Mouse (Mus musculus) ES-CJ7 (cell line): Measurements from ENCODE around the gene 1700029P11Rik.

Source experiments
- DNase-seq: peaks from one replicate; pipeline ENCODE4 v3.0.0; 2011; ENCODE audit warnings: low read depth, low spot score

1700029P11Rik gene

DNA sequence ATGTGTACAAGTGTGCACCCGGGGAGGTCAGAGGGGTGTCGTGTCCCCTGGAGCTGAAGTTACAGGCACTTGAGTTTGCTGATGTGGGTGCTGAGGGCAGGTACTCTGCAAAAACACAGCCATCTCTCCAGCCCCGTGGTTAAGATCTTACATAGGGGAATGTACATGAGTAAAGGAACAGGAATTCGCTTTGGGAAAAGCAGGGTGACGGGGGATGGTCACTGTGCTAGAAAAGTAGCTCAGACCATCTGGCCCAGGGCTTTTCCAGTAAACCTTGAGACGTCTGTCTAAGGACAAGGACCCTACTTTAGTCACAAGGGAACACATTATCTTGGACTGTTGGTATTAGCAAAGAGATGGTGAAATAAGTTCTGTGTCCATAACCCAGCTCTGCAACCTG, 31.6 kb downstream of the 1700029P11Rik start:
- no peak for DNase-seq

DNA sequence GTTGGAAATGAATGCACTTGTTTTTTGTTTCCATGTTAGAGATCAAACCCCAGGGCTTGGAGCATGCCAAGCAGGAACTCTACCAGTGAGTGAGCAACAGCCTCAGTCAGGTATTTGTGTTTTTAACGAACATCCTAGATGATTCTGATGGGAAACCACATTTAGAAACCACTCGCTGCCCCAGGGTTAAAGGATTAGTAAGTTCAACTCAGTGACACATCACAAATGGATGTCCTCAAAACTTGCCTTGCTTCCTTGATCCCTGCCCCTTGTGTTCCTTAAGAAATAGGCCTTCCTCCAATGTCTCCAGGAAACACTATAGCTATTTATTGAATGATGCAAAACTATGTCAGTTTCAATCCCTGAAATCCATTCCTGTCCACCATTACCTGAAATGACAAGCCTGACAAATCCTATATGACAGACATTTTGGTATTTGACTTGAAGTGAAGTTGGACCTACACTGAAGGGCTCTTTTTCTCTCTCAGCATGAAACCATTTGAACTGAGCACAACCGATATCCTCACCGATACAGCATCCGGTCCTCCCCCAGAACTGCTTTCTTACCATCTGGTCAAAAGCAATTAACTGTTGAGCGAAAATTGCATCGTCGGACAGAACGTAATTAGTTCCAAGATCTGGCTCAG, 34.5 kb downstream of the 1700029P11Rik start:
- DNase-seq, result no peak

DNA sequence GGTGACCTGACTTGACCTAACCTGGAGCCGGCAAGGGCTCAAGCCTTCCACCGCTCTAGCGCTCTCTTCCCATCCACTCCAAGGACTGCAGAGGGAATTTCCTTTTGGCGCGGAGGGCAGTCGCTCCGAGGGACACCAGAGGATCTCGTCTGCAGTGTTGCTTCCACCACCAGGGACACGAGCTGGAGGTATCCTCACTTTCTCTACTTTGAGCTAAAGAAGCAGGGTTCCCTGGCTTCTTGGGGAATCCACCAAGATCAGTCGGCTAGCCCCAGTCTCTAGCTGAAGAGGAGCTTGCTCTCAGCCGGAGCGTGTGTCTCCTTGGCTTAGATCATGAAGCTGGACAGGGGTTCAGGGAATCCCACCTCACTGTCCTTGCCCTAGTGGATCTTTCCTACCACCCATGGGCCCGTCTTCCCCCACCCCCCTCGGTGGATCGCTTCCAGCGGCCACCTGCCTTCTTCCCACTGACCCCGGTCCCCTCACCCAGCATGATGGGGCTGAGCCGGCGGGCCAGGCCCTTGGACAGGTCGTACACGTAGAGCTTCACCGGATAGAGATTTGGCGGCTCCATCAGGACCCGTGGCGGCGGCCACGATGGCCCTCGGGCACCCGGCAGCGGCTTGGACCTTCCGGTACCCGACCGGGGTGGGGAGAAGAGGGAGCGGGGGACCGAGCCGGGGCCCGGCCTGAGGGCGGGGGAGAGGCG, 35.2 kb downstream of the 1700029P11Rik start:
- peak; percentile 23 for DNase-seq

DNA sequence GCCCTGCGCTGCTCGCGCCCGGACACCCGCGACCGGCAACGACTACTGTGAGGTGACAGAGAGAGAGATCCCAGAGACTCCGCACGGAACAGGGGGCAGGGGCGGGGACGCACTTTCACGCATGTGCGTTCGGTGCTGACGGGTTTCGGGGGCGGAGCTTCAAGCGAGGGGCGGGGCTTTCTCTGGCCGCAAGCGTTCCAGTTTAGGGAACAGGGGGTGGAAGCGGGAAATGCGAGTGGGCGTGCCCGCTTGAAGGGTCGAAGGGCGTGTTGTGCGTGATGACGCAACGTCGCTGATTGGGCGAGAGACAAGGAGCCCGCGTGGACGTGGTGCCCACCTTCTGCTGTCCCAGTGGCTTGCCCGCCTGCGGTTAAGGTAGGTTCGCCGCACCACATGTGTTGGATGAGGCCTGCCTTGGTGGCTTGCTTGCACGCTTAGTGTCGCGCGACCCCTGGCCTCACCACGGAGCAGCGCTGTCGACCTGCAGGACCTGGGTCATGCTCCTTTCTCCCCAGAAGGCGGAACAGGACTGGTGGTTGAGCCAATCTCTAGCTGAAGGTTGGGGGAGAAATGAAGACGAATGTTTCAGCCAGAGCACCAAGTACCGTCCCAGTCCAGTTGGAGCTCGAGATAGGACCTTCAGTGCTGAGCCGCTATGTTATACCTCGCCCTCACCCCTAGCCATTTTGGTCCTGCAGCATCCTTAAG, 35.9 kb downstream of the 1700029P11Rik start:
- DNase-seq, result peak; percentile 99

DNA sequence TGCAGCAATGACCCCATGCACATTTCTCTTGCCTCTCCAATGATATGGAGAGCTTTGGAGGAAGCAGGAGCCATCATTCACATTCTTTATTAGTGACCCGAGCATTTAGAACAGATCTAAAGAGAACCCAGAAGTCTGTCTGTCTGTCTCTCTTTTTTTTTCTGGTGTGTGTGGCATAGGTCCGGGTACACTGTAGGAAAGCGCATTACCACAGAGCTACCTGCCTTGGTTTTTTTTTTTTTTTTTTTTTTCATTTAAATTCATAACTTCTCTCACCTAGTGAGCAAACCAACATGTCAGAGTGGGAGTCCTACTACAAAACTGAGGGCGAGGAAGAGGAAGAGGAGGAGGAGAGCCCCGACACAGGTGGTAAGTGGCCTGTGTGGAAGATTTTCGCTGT, 36.5 kb downstream of the 1700029P11Rik start:
- DNase-seq, result no peak

DNA sequence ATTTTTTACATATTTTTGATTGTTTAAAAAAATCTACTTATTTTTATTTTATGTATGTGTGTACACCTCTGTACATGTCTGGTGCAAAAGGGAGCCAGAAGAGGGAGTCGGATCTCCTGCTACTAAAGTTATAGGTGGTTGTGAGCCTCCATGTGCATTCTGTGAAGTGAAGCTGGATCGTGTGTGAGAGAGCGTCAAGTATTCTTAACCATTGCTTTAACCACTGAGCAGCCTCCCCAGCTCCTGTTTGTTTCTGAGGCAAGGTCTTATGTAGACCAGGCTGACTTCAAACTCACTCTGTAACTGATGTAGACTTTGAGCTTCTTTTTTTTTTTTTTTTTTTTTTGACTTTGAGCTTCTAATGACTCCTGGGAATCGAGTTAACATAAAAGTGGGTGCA, 37.1 kb downstream of the 1700029P11Rik start:
- DNase-seq, result no peak

DNA sequence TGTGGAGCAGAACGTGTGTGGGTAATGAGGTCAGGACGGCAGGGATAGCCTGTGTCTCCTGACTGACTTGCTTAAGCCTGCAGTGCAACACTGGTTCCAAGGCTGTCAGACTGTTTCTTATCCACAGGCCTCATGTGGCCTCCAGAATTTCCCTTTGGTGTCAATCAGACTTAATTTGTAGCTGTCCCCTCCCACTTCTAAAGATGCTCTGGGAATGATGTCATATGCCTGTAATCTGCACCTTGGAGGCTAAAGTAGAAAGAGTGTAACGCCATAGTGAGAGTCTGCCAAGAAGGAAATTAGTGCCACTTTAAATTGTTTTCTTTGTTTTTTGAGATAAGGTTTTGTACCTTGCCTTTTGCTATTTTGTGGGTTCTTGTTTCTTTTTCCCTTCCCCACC, 38.9 kb downstream of the 1700029P11Rik start:
- no peak for DNase-seq

DNA sequence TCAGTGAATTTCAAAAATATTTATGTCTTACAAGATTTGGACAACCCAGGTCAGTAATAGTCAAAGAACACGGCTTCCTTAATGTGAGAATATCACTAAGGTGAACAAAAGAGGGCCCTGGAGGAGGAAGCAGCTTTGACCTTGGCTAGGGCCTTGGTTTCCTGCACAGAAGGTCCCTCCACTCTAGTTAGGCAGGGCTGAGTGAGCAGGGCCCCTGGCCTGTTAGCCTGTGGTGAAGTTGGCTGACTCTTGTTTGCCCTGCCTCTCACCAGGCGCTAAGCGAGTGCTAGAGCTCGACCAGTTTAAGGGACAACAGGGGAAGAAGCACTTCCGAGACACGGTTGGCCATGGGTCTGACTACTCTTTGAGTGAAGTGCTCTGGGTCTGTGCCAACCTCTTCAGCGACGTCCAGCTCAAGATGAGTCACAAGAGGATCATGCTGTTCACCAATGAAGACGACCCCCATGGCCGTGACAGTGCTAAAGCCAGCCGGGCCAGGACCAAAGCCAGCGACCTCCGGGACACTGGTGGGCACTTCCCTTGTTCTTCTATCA, 42.3 kb downstream of the 1700029P11Rik start:
- no peak for DNase-seq

DNA sequence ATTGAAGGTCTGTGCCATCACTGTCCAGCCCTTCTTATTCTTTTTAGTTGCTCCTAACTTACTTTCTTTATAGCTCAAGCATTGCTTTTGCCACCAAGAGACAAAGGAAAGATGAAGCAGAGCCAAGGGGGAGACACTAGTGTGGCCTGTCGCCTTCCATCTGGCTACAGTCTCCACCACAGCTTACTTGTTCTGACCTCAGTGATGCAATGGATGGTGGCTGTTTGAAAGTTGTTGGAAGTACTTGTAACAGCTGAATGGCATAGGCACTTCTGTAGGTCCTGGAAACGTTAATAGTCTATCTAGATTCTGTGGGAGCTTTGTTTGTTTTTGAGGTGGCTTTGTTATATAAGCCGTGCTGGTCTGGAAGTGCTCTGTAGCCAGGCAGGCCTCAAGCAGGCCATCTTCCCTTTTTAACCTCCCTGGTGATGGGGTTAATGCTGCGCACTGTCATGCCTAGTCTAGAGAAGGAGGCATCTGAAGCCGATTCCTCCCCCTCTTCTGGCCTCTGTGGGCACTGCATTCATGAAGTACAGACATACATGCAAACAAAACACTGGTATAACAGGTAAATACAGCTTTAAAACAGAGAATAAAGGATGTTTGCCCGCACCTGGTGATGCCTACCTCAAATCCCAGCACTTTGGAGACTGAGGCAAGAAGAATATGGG, 43.8 kb downstream of the 1700029P11Rik start:
- DNase-seq, result no peak

DNA sequence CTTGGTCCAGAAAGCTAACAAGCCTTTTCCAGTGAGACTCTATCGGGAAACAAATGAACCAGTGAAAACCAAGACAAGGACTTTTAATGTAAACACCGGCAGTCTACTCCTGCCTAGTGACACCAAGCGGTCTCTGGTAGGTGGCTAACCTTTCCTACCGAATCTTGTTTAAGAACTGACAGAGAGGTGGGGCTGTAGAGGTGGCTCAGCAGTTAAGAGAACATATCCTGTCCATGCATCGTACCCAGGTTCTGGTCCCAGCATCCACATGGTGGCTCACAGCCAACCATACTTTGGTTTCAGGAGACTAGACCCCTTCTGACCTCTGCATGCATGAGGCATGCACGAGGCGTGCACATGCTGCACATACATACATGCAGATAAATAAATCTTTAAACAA, 46.9 kb downstream of the 1700029P11Rik start:
- no peak for DNase-seq

DNA sequence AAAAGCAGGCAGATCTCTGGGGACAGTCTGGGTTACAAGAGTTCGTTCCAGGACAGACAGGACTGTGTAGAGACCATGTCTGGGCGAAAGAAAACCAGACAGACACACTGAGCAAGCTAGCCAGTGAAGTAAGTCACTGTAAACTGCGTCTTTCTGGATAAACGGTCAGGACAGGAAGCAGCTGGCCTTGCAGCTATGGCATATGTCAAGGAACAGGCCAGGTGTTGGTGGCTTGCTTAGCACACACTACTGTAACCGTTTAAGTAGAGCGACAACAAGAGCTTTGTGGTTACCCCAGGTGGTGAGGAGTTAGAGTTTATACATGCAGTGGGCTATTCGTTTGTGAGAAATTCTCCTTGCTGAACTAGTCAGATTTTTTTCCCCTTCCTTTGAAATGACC, 47.4 kb downstream of the 1700029P11Rik start:
- no peak for DNase-seq
